Mouse (Mus musculus) adrenal gland, postnatal 4 days (tissue): ENCODE data around the gene Slc43a1. TPM values are rescaled to one million over a fixed set of nuclear protein-coding genes. Genes with fewer than 3 reads are reported as not detected.
"Not testable (repeated sequence)": the region's sequence is repeated elsewhere in the genome, so short reads cannot be mapped to it uniquely, and the experiment has no call there.

Source experiments
- DNase-seq, 2 experiments: peaks; one replicate each; pipeline ENCODE4 v3.0.0; 2021 to 2022; ENCODE audit warnings: low spot score in 2 of 2, mixed read lengths in 2 of 2
- total RNA-seq, 2 experiments: library from RNA; stranded (reverse); gene quantifications; 2 replicates each; pipeline ENCODE4 v1.2.3; 2021

The Slc43a1 gene
- total RNA-seq, 2 experiments from 2014 or later, result 8.8 to 11.1 TPM

DNA sequence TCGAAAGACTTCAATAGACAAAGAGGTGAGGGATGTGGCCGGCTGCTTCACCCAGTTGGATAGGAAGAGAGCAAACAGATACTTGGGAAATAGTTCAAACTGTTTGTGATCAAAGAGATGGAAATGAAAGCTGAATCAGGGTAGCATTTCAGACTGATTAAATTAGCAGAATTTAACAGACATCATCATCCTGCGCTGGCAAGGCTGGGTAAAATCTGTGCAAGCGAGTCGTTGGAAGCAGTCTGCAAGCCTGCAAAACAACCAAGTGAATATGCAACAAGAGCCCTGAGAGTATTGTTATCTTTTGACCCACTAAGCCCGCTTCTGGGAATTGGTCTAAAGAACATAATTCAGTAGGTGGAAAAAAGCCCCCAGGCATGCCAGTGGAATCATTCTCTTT lies 54.7 kb downstream of the Slc43a1 start:
- no peak for DNase-seq

DNA sequence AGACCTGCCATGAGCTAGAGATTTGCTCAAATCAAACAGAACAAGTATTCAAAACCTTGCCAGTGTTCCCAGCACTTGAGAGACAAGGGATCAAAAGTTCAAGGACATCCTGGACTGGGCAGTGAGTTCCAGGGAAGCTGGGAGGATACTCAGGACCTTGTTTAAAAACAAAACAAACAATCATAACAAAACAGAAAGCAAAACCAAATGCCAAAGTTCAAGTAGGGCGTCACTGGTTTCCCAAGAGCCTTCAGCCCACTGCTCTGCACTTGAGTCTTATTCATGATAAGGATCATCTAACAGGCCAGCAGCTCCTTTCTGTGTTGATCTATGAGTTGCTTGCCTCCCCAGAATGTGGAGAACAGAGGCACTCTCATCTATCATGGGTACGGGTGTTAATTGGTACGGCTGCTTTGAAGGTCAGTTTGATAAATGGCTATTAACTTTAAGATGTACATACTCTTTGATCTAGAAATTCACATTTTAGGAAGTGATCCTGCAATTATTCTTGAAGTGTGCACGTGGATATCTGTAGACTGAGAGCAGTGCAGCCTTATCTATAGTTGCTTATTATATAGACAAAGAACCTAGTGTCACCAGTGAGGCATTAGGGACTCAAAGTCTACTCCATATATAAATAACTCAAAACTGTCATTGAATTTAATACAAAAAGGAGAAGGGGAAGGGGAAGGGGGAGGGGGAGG lies 57.0 kb downstream of the Slc43a1 start:
- no peak for DNase-seq

- not testable (repeated sequence) for DNase-seq
Observed at GRCm38 (mm10) chr2:84896686-84897085, 58.0 kb downstream of the Slc43a1 start.

- no peak for DNase-seq
Observed at GRCm38 (mm10) chr2:84912722-84913121, 74.1 kb downstream of the Slc43a1 start.

Other genes with a start within 250 kb of the Slc43a1 start
- 100 to 1,000 TPM; 157 to 165 TPM for gene Ctnnd1, start 188.1 kb upstream of the Slc43a1 start, total RNA-seq
- gene Btbd18, start 179.8 kb upstream of the Slc43a1 start, total RNA-seq, result under 1 TPM; 0.22 to 0.42 TPM
- gene Selenoh, start 168.1 kb upstream of the Slc43a1 start, total RNA-seq, result 10 to 100 TPM; 87.7 to 89.0 TPM
- not detected for gene Gm28635, start 160.8 kb upstream of the Slc43a1 start, total RNA-seq
- gene Med19, start 160.4 kb upstream of the Slc43a1 start, total RNA-seq, result 10 to 100 TPM; 26.7 to 28.6 TPM
- 100 to 1,000 TPM; 114 to 116 TPM for gene Tmx2, start 159.7 kb upstream of the Slc43a1 start, total RNA-seq
- gene Zdhhc5, start 123.7 kb upstream of the Slc43a1 start, total RNA-seq, result 10 to 100 TPM; 52.5 to 61.7 TPM
- 10 to 100 TPM; 13.0 to 15.2 TPM for gene Clp1, start 111.5 kb upstream of the Slc43a1 start, total RNA-seq
- 10 to 100 TPM; 12.0 to 18.2 TPM for gene Ypel4, start 104.8 kb upstream of the Slc43a1 start, total RNA-seq
- 1 to 10 TPM; 8.3 to 9.1 TPM for gene Gm19426, start 95.2 kb upstream of the Slc43a1 start, total RNA-seq
- 10 to 100 TPM; 64.5 to 76.4 TPM for gene Serping1, start 63.4 kb upstream of the Slc43a1 start, total RNA-seq
- 10 to 100 TPM; 31.1 to 35.4 TPM for gene Ube2l6, start 40.0 kb upstream of the Slc43a1 start, total RNA-seq
- gene Smtnl1, start 16.2 kb upstream of the Slc43a1 start, total RNA-seq, result 1 to 10 TPM; 1.8 to 3.9 TPM
- 10 to 100 TPM; 40.5 to 43.7 TPM for gene Timm10, start 11.9 kb upstream of the Slc43a1 start, total RNA-seq
- 1 to 10 TPM; 2.2 to 3.4 TPM for gene Rtn4rl2, start 47.9 kb downstream of the Slc43a1 start, total RNA-seq
- 10 to 100 TPM; 66.4 to 68.4 TPM for gene Slc43a3, start 97.7 kb downstream of the Slc43a1 start, total RNA-seq
- 1 to 10 TPM; 2.2 to 7.8 TPM for gene Prg2, start 141.6 kb downstream of the Slc43a1 start, total RNA-seq
- under 1 TPM; 0.50 to 0.73 TPM for gene Prg3, start 149.4 kb downstream of the Slc43a1 start, total RNA-seq
- 100 to 1,000 TPM; 184 to 197 TPM for gene Ssrp1, start 198.4 kb downstream of the Slc43a1 start, total RNA-seq
- 1 to 10 TPM; 1.8 to 2.1 TPM for gene P2rx3, start 198.6 kb downstream of the Slc43a1 start, total RNA-seq
- gene Tnks1bp1, start 209.2 kb downstream of the Slc43a1 start, total RNA-seq, result 100 to 1,000 TPM; 138 to 142 TPM